Mouse (Mus musculus): ENCODE results near the gene St14.

DNA sequence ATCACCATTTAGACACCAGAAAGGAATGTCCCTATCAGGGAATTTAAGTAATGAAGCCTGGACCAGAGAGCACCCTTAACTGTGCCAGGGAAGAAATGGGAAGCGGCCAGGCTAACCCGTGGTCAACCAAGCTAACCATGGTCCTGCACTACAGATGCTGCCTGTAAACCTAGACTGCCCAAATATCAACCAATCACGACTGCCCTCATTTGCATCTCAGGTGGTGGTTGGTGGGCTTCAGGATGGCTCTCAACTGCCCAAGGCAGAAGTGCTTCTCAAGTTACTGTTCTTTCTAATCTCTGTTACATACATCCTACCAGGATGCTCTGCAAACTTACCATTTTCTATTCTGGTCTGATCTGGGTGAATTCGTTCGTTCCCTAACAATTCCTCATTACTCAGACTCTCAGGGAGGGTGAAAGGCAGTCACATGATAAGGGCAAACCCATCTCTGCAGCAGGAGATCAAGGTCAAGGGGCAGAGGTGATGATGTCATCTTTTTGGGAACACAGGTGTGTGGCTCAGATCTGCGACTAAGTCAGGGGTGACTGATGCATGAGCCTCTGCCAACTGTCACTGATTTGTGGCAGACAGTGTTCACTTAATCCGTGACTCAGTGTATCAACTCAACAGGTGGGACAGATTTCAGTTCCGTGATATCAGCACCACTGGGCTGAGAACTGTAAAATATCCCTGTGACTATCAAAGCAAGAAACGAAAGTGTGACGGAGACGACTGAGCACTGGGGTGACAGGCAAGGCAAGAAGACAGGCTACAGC is 12.9 kb downstream of the St14 start:
- TF ChIP-seq EP300 (IDR thresholded peaks at IDR 0.05; ENCODE audit: low read depth) (no peak), CTCF (IDR thresholded peaks at IDR 0.05; ENCODE audit: low read depth) (no peak)

Data from liver, postnatal 0 days (tissue).